Mouse (Mus musculus) liver, adult (tissue): Measurements from ENCODE around the gene Lclat1.

Experiments used
- GATA4 ChIP-seq: IDR thresholded peaks from 2 replicates; pipeline ENCODE4 v1.6.1; 2014; ENCODE audit warnings: mild to moderate bottlenecking, low read length; ENCODE audit not compliant: insufficient replicate concordance

Gene Lclat1

DNA sequence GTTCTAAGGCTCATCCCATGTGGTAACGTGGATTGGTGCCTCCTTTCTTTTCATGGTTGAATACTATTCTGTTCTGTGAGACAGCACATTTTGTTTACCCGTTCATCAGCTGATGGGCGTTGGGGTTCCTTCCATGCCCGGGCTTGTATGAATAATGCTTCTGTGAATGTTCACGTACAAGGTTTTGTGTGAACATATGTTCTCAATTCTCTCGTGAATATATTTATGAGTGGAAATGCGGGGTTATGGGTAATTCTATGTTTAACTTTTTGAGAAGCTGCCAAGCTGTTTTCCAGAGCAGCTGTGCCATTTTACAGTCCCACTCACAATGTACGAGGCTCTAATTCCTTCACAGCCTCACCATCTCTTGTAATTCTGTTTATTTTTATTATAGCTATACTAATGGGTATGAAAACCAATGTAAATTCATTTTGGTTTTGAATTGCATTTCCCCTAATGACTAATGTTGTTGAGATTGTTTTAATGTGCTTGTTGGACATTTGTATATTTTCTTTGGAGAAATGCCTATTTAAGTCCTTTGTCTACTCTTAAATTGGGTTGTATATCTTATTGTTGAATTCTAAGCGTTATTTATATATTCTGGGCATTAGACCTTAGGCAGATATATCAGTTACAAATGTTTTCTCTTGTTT, 32.4 kb upstream of the Lclat1 start:
- no peak for TF ChIP-seq GATA4

DNA sequence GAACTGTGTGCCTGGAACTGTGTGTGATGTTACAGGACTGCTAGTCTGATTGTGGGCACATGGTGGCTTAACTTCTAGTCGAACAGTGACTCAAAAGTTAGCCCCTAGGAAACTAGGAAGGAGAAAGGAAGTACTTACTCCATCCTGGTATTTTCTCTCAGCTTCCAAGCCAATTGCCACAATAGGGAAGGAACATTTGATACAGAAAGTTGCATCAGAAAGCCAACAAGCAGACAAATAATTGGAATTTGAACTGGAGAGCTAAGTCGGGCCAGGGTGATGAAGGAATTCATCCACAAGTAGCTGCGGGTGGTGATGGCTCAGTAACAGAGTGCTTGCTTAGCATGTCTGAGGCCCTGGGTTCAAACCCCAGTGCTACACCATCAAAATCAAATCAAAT, 30.1 kb upstream of the Lclat1 start:
- no peak for TF ChIP-seq GATA4

DNA sequence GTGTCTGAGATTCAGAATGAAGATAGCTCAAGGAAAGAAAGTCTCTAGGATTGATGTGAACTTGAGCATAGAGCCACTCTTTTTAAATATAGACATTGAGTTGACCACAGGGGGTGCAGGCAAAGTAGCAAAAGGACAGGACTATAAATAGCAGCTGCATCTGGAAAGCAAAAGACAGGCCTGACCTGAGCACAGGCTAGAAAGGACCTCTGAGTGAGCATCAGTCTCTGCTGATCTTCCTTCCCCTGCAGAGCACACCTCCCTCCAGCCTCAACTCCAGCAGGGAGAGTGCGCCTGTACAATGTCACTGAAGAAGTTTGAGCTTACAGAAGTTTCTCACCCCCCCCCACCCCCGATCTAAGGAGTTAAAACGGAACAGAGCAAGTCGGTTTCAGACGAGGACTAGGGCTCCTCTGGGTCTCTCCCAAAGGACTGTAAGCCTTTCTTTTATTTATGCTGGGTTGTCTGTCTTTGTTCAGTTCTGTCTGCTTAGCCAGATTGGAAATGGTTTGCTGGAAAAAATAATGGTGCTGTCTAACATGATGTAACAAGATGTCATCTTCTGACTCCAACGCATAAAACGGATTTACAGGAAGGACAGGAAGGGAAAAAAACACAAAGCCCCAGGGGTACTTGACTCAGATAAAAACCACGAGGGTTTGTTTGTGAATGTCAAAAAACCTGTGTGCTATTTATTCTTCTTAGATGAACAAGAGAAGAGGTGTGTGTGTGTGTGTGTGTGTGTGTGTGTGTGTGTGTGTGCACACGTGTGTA, 26.2 kb upstream of the Lclat1 start:
- TF ChIP-seq GATA4, result no peak

DNA sequence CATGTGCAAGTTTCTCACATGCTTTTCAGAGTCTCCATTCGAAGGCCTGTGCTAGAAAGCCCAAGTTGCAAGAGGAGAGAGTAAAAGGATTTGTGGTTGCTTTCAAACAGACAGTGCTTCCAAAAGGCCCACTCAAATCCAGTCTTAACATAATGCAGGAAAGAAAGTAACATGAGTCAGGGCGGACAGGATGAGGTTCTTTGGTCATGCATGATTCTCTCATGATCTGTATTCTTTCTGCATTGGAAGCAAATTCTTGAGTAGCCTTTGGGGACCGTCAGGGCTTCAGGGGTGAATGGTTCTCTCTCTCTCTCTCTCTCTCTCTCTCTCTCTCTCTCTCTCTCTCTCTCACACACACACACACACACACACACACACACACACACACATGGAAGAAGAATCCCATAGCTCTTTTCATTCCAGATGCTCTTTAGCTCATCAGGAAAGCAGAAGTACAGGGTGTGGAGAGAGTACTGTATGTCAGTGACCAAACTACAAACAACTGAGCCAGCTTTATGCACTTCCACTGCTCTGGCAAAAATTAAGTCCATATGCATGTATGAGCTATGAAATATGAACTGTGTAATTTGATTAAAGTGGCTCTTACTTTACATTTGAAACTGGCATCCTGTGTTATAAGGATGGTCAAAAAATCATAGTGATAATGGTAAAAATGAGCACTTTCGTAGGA, 25.1 kb upstream of the Lclat1 start:
- TF ChIP-seq GATA4, result no peak

DNA sequence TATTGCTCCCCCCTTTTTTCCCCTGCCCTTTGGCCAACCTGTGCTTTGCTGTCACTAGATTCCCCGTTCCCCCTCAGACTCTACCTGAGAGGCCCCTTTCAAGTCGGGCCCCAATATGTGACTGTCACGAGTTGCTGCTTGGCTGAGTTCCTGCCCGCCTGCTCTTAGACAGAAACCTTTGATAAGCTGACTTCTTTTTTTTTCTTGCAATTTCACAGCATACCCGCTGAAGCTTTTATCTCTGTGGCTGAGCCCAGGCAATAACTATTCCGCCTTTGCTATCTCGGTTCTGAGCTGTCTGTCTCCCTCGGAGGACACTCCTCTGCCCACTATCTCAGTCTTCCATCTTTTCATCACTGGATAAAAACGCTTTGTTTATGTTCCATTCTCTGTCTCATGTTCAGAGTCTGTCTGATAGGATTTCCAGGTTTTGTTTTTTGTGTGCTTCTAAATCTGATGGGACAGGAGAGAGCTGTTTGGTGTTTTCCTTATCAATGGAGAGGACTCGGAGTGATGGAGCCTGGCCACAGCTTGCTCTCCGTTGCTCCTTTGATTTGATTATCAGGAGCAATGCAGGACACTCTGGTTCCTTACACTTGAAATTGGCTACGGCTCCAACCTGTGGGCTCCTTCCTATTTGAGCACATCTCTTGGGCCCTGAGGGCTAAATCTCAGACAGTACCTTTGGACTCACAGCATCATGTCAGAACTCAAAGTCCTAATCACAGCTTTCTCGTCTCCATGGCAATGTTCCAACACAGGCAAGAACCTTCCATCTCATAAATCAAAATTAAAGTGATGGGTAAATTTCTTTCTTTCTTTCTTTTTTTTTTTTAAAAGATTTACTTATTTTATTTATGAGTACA, 20.5 kb upstream of the Lclat1 start:
- no peak for TF ChIP-seq GATA4

DNA sequence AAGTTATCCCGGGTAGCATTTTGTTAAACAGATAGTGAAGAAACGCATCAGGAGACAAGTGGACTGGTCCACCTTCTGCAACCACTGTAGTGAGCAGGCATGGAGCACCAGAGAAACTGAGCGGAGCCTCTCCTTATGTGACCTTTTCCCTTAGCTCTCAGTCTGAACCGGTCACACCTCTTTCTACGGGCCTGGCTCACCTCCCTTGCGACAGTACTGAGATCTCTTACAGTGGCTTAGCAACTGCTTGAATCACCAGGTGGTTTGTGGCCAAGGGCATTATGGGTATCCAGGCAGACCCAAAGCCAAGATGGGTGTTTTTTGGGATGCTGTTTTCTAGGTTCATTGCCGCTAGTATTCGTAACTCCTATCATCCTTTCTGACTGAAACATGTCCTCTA, 16.4 kb upstream of the Lclat1 start:
- TF ChIP-seq GATA4, result no peak

DNA sequence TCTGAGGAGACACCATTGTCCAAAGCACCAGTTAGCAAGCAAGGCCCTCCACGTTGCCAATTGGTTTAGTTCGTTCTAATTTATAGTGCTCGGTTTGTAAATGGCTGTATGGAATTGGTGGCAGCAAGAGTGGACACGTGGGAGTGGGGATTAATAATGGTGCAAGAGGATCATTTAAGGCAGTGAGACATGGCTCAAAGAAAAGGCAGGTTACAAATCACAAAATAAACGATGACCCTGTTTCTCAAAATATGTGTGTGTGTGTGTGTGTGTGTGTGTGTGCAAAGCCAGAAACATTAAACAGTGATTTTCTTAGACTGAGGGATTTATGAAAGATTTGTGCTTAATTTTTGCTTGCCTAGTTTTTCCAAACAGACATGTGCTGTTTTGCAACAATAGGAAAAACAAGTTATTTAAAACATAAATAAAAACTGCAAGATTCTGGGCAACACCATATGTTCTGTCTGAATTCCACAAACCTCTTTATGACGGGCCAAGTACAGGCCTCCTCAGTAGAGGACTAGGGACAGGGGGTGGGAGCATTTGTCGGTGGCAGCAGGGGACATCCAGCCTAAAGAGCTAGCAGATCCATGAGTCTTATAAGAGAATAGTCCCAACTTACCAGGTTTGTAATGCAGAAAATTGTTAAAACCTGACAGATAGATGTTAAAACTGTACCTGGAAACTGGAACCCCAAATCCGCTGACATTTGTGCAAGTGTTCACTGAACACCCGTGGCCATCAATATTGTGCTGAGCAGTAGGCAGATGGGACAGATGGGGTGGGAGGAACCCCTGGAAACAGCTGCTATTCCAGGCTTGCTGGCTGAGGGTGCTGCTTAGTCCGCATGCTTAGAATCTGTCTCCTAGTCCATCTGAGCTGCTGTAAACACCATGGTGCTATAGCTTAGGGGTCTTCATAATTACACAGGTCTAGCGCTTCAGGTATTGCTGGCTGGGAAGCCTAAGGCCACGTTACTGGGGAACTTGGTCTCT, 15.4 kb upstream of the Lclat1 start:
- TF ChIP-seq GATA4, result no peak

DNA sequence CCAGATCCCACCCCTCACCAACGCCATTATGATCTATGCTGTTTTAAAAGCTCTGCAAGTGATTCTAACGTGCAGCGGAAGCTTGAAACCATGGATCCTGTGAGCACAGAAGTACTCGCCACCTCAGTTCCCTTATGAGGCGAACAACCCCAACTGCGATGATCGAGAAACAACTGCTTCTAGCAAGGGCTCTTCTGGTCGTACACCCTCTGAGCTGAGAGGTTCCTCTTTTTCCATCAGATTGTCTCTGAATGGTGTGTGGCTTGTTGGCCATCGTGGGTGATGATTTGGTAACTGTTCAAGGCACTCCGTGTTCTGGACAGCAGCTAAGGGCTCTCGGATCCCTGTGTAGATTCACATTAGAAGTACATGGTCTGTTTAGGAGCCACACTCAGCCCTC, 12.7 kb upstream of the Lclat1 start:
- no peak for TF ChIP-seq GATA4

DNA sequence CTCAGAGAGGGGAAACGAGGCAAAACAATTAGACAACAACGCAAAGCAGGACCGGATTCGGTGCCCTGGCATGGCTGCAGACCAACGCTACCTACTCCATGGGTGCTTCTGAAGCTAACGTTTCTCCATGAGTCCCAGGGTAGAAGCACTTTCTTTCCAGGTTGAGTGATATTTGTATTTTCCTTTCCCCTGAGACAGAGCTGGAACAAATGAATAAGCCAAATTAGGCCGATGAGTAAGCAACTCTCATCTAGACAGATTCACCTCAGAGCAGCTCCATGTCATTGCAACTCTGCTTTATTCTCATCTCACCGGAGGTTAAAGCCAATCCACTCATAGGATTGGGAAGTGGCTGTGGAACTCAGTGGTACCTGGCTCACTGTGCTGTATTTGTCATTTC, 12.2 kb upstream of the Lclat1 start:
- no peak for TF ChIP-seq GATA4

DNA sequence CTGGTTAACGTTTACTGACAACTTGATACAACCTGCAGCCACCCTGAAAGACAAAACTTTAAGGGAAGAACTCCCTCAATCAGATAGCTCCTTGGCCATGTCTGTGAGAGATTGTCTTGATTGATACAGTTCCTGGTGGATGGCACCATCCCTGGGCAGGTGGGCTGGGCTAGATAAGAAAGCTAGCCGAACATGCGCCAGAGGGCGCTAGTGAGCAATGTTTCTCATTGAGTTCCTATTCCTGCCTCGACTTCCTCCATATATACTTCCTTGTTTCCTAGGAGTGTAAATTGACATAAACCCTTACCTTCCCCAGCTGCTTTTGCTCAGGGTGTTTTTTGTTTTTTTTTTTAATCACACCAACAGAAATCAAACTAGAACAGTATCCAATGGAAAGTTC, 11.3 kb upstream of the Lclat1 start:
- no peak; the same call in 1 of the 2 replicates for TF ChIP-seq GATA4

DNA sequence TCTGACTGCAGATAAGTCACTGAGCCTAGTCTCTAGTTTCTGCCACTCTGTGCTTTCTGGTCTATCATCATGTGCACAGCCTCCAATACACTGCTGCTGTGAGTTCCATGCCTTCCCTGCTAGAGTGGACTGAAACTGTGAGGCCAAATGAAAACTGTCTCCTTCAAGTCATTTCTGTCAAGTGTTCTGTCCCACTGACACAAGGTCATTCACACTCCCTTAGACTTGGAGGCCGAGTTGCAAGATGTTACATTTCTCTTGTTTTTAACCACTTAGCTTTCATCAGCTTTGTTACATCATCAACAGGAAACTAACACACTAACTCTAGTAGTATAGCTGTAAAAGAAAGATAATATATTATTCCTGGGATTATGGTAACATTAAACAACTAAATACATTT, 9.1 kb upstream of the Lclat1 start:
- TF ChIP-seq GATA4, result no peak

DNA sequence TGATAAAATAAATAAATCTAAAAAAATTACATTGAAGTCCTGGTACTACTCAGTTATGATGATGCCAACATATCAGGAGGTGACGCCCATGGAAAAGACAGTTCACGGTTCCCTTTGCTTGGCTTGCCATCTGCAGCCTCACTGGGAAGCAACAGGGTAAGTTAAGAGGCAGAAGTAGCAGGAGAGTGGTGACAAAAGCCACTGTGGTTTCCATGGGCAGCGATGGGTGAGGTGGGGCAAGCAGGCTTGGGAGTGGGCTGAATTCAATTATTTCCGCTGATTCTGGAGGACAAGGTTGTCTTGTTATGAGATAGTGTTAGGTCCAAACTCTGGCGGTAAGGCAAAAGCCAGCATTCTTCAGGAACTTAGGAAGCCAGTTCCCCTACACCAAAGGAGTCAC, 7.4 kb upstream of the Lclat1 start:
- no peak for TF ChIP-seq GATA4

DNA sequence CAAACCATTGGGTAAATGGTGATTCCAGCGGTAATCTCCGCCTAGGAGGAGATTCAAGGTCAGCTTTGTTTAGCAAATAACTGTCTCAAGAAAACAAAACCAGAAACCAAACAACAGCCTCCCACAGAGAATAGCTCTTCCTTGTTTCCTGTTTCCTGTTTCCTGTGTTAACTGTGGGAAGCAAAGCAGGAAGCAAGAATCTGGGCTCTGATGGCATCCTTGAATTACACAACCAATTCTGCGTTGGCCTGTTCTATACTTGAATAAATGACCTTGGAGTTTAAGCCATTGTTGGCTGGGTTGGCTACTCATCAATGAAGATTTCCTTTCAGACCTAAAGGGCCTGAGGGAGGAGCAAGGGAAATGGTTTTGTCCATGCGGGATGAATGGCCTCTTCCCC, 5.2 kb upstream of the Lclat1 start:
- TF ChIP-seq GATA4, result no peak
